Mouse (Mus musculus) retina, adult 2 months (tissue): ENCODE data around the gene Lpp.

Experiments used
- DNase-seq: peaks from one replicate; pipeline ENCODE4 v3.0.0-alpha.2; 2012; ENCODE audit warnings: low read depth, low spot score

Gene Lpp

DNA sequence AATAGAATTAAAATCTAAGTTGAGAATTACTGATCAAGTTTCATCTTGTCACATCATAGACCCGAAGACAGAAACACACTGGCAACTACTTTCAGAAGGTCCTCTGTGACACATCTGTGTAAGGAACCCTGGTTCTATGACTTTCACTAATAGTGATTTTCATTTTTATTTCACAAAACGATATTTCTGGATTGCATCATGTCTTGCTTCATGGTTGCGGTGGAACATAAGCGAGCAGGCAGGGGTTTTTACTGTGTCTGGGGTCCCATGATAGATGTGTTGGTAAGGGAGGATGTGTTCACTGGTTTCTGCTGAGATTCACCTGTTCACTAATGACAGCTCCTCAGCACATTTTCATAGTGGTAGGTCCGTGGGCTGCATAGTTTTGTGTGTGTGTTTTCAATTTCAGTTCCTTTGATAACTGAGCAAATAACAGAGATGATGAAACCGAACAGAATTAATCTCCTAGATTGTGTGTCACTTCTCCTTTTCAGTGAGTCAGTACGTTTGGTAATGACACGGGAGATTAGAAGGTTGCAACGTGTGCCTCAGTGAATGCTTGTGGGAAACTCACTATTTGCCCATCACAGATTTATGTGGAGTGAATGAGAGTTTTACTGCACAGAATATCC, 466.3 kb downstream of the Lpp start:
- no peak for DNase-seq

DNA sequence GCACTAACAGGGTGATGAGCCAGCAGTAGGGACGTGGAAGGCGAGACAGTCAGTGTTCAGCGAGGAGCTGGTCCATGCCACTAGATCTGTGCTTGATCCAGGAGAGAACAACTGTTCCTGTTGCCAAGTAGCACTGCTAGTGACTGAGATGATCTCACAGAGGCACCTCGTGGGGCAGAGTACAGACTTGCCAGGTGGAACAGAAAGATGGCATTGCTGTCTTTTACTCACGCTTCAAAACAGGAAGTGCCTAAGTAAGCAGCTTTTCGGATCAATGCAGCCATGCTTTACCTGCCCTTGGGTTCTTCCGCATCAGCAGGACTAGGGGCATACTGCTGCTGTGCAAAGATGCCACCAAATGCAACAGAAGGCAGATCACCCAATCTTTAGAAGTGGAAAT, 467.1 kb downstream of the Lpp start:
- DNase-seq, result no peak

DNA sequence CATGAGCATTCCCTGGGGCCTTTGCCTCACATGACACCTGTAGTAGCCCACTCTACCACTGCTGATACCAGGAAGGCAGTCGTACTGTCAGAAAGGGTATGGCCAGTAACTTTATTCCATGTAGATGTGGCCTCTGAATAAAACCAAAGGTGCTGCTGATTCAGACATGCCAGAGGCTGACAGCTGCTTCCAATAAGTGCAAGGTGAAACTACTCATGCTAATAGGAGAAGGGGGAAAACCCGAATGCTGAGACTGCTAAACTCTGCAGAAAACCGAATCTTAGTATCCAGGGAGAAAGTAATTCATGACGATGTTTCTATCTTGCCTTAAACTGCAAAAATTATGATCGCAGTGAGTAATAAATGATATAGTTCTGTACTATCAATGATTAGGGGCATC, 468.1 kb downstream of the Lpp start:
- DNase-seq, result no peak

DNA sequence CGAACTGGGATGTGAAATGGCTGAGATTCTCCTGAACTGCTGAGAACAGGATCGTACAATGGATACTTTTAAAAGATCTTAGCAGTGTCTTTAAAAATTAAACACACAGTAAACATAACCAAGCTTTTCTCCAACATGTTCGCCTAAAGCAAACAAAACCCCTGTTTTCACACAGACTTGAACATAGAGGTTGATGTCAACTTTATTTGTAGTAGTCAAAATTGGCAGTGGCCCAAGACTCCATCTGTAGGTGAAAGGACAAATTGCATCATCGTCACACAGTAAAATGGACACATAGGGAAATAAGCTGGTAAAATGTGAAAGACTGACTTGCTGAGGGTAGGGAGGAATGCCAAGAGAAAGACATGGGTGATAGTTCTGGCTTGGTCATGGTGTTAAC, 480.9 kb downstream of the Lpp start:
- DNase-seq, result no peak

DNA sequence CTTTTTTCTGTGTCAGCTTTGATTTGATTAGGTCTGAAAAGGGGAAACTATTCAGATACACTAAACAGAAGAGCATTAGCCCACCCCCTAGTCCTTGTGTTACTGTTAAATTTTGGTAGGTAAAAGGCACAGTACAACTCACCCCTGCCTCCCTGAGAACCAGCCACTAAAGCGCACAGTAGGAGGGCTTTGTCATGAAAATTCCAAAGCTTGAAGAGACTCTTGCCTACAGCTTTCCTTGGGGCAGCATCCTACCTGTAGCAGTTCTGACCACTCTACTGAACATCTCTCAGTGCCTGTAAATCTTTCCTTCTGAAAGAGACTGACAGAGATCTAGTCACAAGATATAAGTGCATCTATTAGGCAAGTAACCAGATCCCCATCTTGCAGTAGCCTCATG, 482.4 kb downstream of the Lpp start:
- no peak for DNase-seq

DNA sequence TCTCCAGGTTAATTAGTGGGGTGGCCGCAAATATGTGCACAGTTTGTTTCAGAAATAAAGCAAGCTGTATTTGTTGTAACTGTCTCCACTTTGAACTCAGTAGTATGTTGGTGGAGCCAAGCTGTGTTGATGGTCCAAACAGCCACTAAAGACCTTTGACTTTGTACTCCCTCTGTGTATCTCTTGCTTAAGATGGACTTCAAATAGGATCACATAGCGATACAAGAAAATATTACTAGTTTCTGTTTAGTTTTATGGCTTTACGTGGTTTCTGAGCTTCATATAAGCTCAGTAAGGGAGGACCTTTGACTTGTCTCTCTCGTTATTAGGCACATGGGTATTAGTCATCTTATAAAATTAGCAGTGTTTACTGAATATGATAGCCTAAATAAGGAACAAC, 485.7 kb downstream of the Lpp start:
- DNase-seq, result no peak

DNA sequence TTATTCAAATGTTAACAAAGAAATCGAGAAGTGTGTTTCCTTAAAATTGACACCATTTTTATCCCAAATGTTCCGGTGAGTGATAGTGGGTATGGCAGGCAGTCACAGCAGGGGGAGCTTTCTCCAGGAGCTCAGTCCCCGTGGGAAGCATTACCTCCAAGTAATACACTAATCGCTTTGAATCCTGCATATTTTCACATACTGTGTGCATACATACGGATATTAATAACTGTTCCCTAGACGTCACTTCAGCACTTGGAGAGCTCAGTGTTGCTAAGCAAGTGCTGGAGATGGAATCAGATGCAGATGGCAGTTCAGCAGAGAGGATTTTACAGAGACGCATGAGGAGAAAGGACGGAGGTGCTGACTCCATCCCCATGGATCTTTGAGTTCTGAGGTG, 487.4 kb downstream of the Lpp start:
- DNase-seq, result no peak

DNA sequence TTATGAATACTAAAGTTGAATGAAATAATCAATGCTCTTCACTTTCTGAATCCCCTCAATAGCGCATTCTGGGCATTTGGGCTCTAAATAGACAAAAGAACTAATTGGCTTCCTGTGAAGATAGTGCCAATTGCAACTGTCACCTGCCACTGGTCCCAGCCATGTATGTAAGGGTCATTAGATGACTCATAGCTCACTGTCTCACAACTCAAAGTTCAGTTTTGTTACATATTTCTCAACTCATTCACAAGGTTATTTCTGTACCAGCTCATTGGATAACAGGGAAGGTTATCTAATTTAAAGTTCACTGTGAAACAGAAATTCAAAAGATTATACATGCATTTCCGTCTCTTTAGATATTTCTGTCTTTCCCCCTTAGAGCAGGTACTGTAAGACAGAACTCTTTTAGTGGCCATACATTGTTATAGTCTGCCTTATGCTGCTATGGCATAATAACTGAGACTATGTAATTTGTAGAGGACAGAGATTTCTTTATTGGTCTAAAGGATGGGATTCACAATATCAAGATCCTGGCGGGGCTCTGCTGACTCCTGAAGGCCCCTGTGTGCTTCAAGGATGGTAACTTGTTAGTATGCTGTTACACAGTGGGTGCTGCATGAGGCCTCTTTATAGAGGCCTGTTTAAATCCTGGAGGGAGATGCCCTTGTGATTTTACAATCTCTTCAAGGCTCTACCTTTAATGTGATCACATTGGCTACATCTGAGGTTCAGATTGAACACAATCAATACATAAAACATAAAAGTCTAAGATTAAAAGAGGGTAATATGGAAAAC, 488.9 kb downstream of the Lpp start:
- no peak for DNase-seq

DNA sequence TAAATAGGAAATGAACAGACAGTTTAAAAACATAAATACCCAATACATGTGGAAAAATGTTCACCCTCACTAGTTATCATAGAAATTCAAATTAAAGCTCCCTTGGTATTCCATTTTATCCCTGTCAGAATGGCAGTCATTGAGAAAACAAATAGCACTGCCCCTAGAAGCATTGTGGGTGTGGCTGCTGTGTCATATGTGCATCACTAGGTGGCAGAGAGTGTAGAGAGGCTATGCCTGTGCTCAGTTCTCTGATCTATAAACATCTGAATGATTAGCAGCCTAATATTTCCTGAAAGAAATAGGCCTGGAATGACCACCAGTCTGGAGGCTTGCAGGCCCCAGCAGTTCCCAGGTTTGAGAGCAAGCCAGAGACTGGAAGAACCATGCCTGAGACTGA, 490.7 kb downstream of the Lpp start:
- no peak for DNase-seq

DNA sequence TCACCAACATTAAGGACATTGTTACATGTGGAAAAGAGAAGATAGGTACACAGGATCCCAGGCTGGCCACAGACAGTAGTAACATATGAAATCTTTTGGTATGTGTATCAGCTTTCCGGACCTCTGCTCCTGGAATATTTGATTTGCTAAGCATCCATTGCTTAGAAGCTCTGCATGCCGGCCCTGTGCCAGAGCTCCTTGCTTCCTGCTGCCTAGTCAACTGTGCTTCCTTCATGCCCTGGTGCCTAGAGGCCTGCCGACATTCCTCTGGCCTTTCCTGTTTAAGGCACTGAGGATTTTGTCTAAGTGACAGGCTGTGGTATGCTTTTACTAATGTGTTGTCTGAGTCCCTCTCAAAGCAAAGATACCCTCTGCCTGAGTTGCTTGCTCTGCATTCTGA, 493.0 kb downstream of the Lpp start:
- no peak for DNase-seq

DNA sequence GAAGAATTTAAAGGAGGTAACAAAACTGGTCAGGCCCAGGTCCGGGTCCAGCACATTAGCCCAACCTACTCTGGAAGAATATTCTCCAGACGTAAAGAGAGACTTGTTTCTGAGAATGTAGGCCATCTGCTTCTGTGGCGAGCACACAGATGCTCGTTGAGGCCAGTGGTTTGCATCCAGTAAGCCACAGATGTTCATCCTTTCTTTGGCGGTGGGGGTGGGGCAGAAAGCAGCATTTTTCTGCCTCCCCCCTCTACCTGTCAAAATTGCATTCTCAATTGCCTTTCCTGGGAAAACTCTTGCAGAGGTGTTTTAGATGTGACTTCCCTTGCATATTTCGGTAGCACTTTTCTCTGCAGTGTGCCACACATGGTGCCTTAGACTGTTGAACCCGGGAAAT, 493.6 kb downstream of the Lpp start:
- DNase-seq, result no peak

DNA sequence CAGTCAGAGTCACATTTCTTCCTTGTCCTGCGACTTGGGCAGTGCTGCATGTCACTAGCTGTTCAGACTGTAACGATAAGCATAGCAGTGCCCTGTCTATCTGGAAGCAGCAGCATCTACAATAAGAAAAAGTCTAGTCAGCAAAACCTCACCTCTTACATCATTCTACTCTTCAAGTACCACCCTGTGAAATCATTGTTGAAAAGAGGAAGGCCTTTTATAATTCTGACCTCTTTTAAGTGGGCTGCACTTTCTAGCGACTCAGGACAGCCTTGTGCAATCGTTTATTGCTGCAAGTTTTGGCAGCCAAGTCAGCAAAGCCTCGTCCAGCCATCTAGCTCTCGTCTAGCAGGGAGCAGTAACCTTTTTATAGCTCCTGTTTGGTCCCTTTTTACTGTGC, 498.1 kb downstream of the Lpp start:
- DNase-seq, result no peak

DNA sequence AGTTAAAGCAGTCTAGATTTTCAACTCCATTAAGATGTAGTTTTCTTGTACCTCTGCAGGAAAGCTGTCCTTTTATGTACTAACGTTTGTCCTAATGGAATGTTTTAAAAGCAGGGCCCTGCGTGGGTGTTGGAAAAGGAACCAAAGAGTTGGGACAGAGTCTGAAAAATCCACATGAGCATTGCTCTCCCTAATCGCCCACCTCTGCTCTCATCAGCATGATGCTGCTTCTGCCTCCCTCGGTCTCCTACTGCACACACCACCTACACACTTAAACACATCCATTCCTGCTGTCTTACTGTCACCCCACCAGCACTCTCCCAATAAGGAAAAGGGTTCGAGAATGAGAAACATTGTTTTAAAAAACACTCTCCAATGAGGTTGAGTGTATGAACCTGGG, 501.9 kb downstream of the Lpp start:
- no peak for DNase-seq

DNA sequence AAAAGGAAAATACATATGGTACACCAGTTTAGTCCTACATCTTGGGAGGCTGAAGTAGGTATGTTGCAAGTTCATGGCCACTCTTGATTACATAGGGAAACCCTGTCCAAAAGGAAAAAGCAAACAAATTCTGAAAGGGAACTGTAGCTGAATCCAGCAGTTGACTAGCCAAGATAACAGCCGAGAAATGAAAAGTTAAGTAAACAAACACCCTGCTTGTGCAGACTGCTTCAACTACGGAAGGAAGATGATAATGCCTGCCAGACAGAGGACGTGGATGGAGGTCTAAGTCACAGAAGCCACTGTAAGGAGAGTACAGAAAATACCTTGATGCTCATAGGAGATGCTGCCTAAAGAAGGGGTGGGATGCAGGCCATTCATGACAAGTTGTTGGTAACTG, 504.3 kb downstream of the Lpp start:
- DNase-seq, result no peak

DNA sequence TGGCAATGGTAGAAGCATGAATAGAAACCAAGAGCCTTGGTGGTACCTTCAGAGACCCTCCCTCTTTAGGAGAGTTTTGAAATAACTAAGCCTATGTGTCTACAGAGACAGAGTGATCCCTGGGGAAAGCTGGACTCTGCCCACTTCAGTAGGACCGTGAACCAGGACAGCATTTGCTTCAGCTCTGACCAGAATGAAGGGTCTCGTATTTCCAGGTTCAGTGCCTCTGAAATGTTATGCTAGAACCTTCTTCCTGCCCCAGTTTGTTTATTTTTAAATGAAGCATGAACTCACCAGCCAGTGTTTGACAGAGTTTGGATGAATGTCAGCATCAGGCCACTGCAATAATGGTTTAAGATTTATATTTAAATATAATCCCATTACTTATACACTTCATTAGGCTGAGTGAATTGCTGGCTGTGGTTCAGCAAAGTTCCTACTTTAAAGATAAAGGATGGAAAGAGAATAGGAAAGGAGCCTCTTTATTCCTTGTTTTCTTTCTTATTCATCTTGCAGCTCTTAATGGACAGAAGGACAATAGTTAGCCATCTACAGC, 507.0 kb downstream of the Lpp start:
- DNase-seq, result no peak

DNA sequence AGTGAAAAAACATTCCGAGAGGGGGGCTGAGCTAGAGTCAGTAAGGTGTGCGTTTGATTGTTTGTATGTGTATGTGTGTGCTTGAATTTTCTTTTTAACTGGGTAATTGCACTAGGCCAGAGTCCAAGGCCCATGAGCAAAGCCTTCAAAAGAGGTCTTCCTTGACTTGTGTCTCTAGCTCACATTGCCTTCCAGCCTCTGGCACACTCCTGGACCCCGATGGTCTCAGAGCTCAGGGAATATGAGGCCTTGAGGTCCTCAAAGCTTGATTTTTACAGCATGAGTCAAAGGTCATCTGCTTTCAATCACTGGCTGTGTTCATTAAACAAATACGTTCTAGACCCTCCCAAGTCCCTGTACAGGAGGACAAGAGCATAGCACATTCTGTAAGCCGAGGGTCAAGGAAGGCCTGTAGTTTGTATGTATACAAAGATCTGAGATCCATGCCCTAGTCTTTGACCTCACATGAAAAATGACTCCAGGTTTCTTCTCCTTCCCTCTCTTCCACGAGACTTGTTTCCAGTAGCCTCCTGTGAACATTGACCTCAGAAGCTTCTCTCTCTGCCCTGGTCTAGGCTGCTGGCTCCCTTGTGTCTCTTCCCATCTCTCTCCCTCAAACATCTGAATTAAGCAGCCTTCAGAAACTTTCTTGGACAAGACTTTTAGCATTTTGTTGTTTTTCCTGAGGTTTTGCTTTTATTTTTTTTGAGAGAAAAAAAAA, 508.0 kb downstream of the Lpp start:
- DNase-seq, result no peak

DNA sequence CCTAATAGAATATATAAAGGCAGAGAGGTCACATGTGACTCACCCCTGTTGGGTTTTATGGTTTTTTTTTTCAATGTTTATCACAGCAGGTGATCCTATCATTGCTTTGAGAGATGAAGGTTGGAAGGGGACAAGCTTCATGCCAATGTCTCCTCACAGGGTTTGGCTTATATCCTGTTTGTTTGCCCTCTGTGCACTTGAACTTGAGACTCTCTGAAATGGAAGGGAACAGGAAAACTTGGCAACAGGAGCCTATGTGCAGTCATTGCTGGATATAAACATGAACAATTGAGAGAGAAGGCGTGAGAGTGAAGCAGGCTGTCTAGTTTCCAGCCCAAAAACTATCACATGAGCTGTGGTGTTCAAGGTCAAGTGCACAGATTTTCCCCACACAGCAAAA, 508.8 kb downstream of the Lpp start:
- DNase-seq, result no peak

DNA sequence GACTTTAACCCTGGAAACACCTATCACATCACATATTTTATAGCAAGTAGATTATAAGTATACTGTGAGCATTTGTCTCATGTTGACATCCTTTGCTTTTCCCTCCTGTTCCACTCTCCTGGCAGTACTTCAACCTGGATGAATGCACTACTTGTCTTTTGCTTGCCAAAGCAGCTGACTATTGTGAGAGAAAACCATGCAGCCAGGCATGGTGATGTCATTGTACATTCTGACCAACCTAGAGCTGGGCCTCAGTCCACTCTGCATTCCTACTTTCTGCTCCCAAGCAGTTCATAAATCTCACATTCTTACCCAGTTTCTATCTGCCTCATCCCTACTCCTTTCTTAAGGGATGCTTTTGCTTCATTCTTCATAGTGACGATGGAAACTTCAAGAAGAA, 515.6 kb downstream of the Lpp start:
- DNase-seq, result no peak

DNA sequence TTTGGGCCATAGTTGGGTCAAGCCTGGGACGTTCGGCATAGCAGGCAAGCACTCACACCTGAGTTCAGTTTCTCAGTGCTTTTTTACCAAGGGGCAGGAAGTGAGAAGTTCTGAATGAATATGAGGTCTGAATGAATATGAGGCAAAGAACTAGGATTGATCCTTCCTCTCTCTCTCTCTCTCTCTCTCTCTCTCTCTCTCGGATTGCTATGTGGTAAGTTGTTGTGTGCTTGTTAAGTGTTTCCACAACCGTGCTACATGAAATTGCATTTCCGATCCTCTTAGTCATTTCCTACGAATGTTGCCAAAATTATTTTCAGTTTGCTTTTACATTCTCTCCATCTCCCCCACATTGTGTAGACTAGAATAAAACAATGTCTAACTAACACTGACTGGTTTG, 517.0 kb downstream of the Lpp start:
- no peak for DNase-seq

DNA sequence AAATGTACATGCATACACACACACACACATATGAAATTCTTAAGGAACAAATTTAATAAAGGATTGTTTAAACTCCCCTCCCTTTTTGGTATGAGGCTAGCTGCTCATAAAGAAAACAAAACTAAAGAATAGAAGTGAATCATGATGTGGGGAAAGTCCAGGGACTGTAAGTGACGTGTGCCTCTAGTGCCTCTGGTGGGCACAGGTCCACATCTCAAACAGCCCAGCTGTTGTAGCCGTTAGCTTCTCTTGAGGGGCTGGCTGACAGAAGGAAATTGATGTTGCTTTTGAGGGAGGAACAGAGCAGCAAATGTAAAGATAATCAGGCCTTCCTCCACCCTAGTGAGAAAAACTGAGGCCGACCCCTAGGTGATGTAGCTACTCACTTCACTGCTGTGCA, 517.5 kb downstream of the Lpp start:
- no peak for DNase-seq

DNA sequence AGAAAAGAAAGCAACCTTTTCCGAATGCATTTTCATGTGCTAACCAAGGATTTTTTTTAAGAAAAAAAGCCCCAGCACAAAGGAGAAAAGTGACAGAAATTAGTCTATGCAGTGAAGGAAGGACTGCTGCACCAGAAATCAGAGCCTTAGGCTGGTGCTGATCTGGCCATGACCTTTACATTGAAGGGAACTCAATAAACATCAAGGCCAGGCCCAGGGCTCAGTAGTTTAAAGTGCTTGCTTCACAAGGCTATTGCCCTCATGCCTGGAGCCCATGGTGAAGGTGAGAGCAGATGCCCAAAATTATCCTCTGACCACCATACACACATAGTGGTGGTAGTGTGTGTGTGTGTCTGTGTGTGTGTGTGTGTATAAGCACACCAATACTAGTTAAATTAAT, 519.1 kb downstream of the Lpp start:
- DNase-seq, result no peak

DNA sequence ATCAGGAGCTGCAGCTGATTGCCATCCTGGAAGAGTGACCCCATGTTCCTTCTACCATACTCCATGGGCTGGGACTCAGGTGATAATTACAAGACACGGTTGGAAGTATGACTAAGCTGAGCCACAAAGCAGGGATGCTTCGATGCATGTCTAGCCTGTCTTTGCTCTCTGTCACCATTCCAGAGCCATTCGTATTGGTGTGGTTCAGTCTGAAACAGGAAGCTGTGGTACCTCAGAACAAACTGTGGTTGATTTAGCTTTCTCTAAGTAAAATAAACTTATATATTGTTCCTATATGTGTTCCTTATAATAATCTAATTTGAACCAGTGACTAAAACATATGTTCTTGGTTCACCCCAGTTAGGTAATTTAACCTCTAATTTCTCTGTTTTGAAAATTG, 519.7 kb downstream of the Lpp start:
- DNase-seq, result no peak
